Mouse (Mus musculus): ENCODE measurements around the gene Sfxn3. TPM values are rescaled to one million over a fixed set of nuclear protein-coding genes. Genes with fewer than 3 reads are reported as not detected.

Sfxn3 gene
- polyA plus RNA-seq, 1 experiment from 2014 or later, result 26.7 TPM

GRCm38 (mm10) chr19:45012636-45013035 lies 34.7 kb upstream of the Sfxn3 start:
- H3K27ac ChIP-seq (replicated peaks), result peak overlapping the region; percentile 76
- no peak for ATAC-seq (ENCODE audit: low FRiP score, low TSS enrichment)
- 29% methylated on average over 6 of the region's 6 CpGs for WGBS
- no peak overlapping the region for H3K4me2 ChIP-seq (replicated peaks; ENCODE audit: low read depth)
- no peaks in the 10 kb centered on the region for H3K27me3 ChIP-seq (ENCODE audit: control insufficient read depth, insufficient read depth, low read length)
- H3K9me3 ChIP-seq (ENCODE audit: control insufficient read depth, low read length), result no peaks in the 10 kb centered on the region
- no peak overlapping the region for H3K4me3 ChIP-seq (ENCODE audit: low read depth, low read length)
- H3K36me3 ChIP-seq (ENCODE audit: control insufficient read depth, insufficient read depth, low read length), result peaks cover 3% of the 10 kb centered on the region; the same call in 1 of the 2 replicates
- H3K4me1 ChIP-seq (replicated peaks; ENCODE audit: control insufficient read depth, insufficient read depth), result peaks cover 5% of the 10 kb centered on the region; the same call in 1 of the 2 replicates
- TF ChIP-seq CTCF (IDR thresholded peaks at IDR 0.05; ENCODE audit: low read depth) (peak; percentile 83), EP300 (optimal IDR thresholded peaks at IDR 0.05) (no peak)
- H3K9ac ChIP-seq (ENCODE audit: low read length), result no peak overlapping the region
- no peak for DNase-seq (ENCODE audit: low spot score)

- WGBS, result 43% methylated on average over 6 of the region's 6 CpGs
- Histone ChIP-seq H3K9me3 (ENCODE audit: control insufficient read depth, low read length) (no peaks in the 10 kb centered on the region), H3K9ac (ENCODE audit: low read length) (peak overlapping the region; percentile 45), H3K4me2 (replicated peaks; ENCODE audit: low read depth) (peak overlapping the region; percentile 95), H3K36me3 (ENCODE audit: control insufficient read depth, insufficient read depth, low read length) (peaks cover 3% of the 10 kb centered on the region; the same call in 1 of the 2 replicates), H3K4me1 (replicated peaks; ENCODE audit: control insufficient read depth, insufficient read depth) (peaks cover 5% of the 10 kb centered on the region; the same call in 1 of the 2 replicates), H3K27me3 (ENCODE audit: control insufficient read depth, insufficient read depth, low read length) (no peaks in the 10 kb centered on the region), H3K4me3 (ENCODE audit: low read depth, low read length) (no peak overlapping the region), H3K27ac (replicated peaks) (peak overlapping the region; percentile 99)
- peak; percentile 50 for DNase-seq (ENCODE audit: low spot score)
- no peak for ATAC-seq (ENCODE audit: low FRiP score, low TSS enrichment)
- no peak for TF ChIP-seq CTCF (IDR thresholded peaks at IDR 0.05; ENCODE audit: low read depth)
These were observed 33.6 kb upstream of the Sfxn3 start for GRCm38 (mm10) chr19:45013581-45014225.

GRCm38 (mm10) chr19:45014335-45014971 lies 32.9 kb upstream of the Sfxn3 start, which contains the start of gene Lzts2:
Gene Lzts2 (plus strand): TSS chr19:45014414.
- peak within 1 kb of the TSS; percentile 99 for H3K27ac ChIP-seq (replicated peaks)
- ATAC-seq (ENCODE audit: low FRiP score, low TSS enrichment) (peak; percentile 82), DNase-seq (ENCODE audit: low spot score) (peak; percentile 87)
- peak within 1 kb of the TSS; percentile 63 for H3K4me3 ChIP-seq (ENCODE audit: low read depth, low read length)
- WGBS, result 3% methylated on average over 10 of the region's 10 CpGs
- H3K9me3 ChIP-seq (ENCODE audit: control insufficient read depth, low read length), result no peaks in the 10 kb centered on the region
- peak within 1 kb of the TSS; percentile 95 for H3K4me2 ChIP-seq (replicated peaks; ENCODE audit: low read depth)
- peaks cover 3% of the 10 kb centered on the region; the same call in 1 of the 2 replicates for H3K36me3 ChIP-seq (ENCODE audit: control insufficient read depth, insufficient read depth, low read length)
- H3K27me3 ChIP-seq (ENCODE audit: control insufficient read depth, insufficient read depth, low read length), result no peaks in the 10 kb centered on the region
- TF ChIP-seq EP300 (optimal IDR thresholded peaks at IDR 0.05) (no peak), CTCF (IDR thresholded peaks at IDR 0.05; ENCODE audit: low read depth) (no peak)
- peaks cover 5% of the 10 kb centered on the region; the same call in 1 of the 2 replicates for H3K4me1 ChIP-seq (replicated peaks; ENCODE audit: control insufficient read depth, insufficient read depth)
- H3K9ac ChIP-seq (ENCODE audit: low read length), result peak within 1 kb of the TSS; percentile 85

- TF ChIP-seq CTCF (IDR thresholded peaks at IDR 0.05; ENCODE audit: low read depth) (no peak), EP300 (optimal IDR thresholded peaks at IDR 0.05) (no peak)
- H3K9me3 ChIP-seq (ENCODE audit: control insufficient read depth, low read length), result no peaks in the 10 kb centered on the region
- ATAC-seq (ENCODE audit: low FRiP score, low TSS enrichment), result peak; percentile 49
- peak; percentile 82 for DNase-seq (ENCODE audit: low spot score)
- WGBS, result 0% methylated on average over 22 of the region's 25 CpGs
- H3K36me3 ChIP-seq (ENCODE audit: control insufficient read depth, insufficient read depth, low read length), result peaks cover 3% of the 10 kb centered on the region; the same call in 1 of the 2 replicates
- H3K4me1 ChIP-seq (replicated peaks; ENCODE audit: control insufficient read depth, insufficient read depth), result peaks cover 5% of the 10 kb centered on the region; the same call in 1 of the 2 replicates
- H3K9ac ChIP-seq (ENCODE audit: low read length), result peak overlapping the region; percentile 85
- no peaks in the 10 kb centered on the region for H3K27me3 ChIP-seq (ENCODE audit: control insufficient read depth, insufficient read depth, low read length)
- H3K4me2 ChIP-seq (replicated peaks; ENCODE audit: low read depth), result peak overlapping the region; percentile 95
- H3K4me3 ChIP-seq (ENCODE audit: low read depth, low read length), result peak overlapping the region; percentile 63
- peak overlapping the region; percentile 99 for H3K27ac ChIP-seq (replicated peaks)
These were observed 32.3 kb upstream of the Sfxn3 start for GRCm38 (mm10) chr19:45014981-45015402.

GRCm38 (mm10) chr19:45015518-45016281 lies 31.6 kb upstream of the Sfxn3 start:
- ATAC-seq (ENCODE audit: low FRiP score, low TSS enrichment), result peak; percentile 13
- WGBS, result under 1% methylated on average over 32 of the region's 34 CpGs
- H3K27me3 ChIP-seq (ENCODE audit: control insufficient read depth, insufficient read depth, low read length), result no peaks in the 10 kb centered on the region

More at GRCm38 (mm10) chr19:45015518-45016281, 31.6 kb upstream of the Sfxn3 start:
- peaks cover 3% of the 10 kb centered on the region; the same call in 1 of the 2 replicates for H3K36me3 ChIP-seq (ENCODE audit: control insufficient read depth, insufficient read depth, low read length)
- peak overlapping the region; percentile 99 for H3K27ac ChIP-seq (replicated peaks)
- no peaks in the 10 kb centered on the region for H3K9me3 ChIP-seq (ENCODE audit: control insufficient read depth, low read length)
- peak overlapping the region; percentile 95 for H3K4me2 ChIP-seq (replicated peaks; ENCODE audit: low read depth)
- H3K4me1 ChIP-seq (replicated peaks; ENCODE audit: control insufficient read depth, insufficient read depth), result peaks cover 7% of the 10 kb centered on the region
- peak; percentile 90 for DNase-seq (ENCODE audit: low spot score)
- peak overlapping the region; percentile 63 for H3K4me3 ChIP-seq (ENCODE audit: low read depth, low read length)
- H3K9ac ChIP-seq (ENCODE audit: low read length), result peak overlapping the region; percentile 85
- TF ChIP-seq EP300 (optimal IDR thresholded peaks at IDR 0.05) (no peak), CTCF (IDR thresholded peaks at IDR 0.05; ENCODE audit: low read depth) (no peak)
